Mouse (Mus musculus) lung, postnatal 4 days (tissue): ENCODE measurements at regions not wholly inside any gene's neighbourhood (a gene's known extent, or its start where the extent isn't known, plus 50 kb on each side); places are given as distances from the start of the nearest gene placed in this dataset.

Experiments
- DNase-seq, 2 experiments: peaks; one replicate each; pipeline ENCODE4 v3.0.0; 2021

DNA sequence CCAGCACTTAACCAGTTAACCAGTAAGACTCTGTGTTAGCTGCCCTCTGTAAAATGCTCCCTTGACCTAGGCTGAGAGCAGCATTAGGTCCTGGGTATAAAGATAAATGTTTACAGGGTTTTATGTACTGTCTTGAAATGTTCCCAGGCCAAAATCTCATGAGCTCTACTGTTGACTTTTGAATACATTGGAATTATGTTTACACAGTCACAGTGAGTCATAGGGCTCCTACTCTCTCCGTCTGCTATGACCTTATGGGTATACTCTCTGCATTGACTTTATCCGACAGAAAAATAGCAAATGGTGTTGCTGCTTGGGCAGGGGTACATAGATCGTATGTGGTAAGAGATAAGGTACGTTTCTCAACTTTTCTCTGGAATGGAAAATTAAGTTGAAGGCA, 596.8 kb upstream of the Zeb2 start:
- DNase-seq = no peak

DNA sequence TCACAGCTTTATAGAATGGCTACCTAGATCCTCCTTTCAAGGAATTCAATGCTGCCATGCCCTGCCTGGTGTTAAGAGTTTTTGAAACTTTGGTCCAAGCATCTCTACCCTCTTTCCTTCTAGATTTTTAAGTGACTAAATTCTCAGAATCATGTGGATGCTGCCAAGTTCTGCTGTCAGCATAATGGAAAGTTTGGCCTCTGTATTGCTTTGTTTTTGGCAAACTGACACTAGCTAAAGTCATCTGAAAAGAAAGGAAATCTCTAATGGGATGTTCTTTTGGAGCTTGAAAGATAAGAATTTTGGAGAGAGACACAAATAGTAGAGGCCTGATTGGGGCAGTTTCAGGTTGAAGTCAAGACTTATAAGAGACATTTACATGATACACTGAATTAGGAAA, 589.8 kb upstream of the Zeb2 start:
- no peak for DNase-seq

DNA sequence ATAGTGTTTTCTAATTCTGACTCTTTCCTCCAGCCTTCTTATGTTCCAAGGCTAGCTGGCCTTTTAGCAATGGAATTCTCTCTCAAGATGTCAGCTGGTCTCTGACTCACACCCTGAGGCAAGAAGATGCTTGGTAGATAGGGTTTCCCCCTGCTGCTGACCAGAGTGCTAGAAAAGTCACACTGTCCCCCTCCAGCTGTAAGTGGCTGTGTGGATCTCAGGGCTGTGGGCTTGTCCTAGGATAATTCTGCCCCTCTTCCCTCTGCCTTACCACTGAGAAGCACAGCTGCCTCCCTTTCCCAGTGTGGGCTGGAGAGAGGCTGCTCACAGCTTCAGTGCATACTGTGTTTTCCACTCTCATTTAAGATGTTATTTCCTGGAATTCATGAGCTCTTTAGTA, 585.3 kb upstream of the Zeb2 start:
- no peak for DNase-seq

DNA sequence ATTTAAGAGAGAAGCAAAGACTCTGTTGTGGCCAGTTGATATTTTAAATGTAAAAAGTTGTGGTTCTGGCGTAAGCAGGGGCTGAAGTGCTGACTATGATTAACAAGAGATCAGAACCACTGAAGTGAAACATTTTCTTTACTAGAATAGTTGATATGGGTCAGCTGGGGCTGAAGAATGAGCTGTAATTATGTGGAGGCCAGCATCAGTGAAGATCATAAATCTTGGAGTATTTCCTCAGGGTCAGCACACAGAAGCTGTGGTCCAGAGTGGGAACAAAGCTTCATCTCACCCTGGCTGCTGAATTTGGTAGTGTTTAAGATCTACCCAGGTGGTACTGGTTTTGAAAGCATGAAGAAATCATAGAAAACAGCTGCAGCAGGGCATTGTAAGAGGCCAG, 583.4 kb upstream of the Zeb2 start:
- no peak for DNase-seq

DNA sequence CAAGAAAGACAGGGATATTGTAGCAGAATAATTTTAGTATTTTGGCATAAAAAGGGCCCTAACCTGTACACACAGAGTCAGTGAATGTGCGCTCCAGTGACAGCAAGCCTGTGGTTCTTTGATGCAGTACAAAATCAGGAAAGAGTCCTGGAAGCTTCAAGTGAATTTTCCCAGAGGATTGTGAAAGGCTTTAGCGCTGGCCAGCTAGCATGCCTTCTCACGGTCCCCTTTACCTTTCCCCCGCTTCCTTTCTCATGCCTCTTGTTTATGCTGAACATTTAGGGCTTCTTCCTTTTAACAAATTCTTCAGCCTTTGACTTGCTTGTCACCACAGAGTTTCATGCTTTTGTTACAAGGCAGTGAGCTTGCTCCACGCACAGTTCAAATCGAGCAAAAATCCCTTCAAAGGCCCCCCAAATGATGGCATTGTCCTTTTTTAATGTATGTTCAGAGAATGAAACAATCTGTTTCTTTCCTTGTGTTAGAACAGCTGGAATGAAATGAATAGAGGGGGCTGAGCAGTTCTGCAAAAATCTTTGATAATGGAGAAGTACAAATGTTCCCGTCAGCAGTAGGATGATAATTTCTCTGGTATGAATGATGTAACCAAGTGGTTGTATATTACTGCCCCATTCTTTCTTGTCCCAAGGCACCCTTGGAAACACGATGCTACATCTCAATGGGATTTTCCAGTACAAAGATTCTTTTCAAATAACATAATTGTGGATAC, 576.3 kb upstream of the Zeb2 start:
- no peak for DNase-seq

DNA sequence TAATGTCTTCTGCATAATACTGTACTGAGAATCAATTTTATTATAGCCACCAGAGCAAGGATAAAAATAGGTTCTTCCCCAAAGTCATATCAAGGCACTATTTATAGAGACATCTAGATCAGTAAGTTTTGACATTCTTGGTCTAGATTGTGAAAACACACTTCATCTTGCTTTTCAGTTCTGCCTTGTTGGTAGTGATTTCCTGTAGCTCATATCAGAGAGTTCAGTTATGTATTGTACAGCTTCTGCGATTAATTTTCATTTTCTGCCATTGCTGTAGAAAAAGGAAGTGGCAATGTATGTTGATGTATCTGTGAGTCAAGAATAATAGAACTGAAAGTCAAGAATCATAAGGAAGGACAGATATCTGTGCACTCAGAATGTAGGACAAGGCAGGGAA, 575.6 kb upstream of the Zeb2 start:
- no peak for DNase-seq

DNA sequence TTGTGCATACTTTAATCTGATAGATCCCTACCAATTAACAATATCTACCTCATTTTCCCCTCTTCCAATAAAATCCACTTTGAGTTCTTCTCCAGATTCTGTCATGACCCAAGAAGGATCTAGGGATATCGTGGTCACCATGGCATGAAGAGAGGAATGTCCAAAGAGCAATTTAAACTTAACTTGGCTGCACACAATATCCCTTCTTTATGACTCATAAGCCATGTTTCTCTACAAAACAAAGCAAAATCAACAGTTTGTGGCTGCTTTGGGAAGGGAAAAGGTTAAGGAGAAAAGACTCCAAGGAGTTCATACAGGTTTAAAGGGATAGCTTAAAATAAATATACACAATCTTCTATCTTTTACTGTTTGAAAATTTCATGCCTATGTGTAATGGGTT, 571.8 kb upstream of the Zeb2 start:
- DNase-seq = no peak

DNA sequence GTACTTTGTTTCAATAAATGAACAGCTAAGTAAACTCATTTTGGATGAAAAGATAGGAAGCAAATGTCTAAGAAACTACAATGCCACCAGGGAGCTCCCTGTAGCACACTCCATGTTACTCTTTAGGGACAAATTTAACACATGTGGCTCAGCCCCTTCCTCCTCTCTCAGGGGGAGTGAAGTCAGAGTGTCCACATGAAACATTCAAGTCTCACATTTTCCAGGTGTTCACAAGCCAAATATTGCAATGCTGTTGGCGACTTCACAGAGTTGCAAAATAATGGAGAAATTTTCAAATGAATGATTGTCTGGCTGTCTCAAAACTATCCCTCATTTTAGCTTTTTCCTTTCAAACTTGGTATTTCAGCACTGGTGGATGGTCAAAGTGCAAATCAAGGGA, 564.1 kb upstream of the Zeb2 start:
- DNase-seq = no peak

DNA sequence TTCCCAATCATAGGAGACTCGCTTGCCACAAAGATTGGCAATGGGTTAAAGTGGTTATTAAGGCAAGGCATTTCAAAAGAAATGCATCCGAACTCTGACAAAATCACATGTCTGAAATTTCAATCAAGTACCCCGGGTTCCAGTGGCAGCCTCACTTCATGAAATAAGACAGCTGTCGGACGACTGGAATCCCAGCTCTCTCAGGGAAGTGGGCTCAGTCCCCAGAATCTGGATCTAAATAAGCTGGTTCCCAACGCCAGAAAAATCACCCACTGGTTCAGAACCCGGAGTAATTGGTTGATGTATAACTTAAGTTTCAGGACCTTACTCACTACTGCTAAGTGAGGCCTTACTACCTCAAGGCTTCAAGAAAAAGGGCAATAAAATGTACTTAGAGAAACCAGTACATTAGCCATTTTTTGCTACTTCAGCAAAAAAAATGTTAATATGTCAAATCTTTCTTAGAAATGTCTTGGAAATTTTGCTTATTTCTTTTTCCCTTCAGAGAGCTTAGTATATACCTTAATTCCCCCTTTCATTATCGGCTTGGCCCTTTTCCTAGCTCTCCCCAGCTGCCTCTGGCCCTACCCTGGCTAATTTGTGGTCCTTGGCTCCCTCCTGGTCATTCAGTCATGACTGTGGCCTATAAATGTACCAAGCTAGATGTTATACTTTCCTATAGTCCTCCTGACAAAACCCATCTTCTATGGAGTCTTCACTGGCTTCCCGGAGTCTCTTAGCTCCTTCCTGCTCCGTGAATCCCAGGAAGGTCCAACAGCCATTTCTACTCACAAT, 562.1 kb upstream of the Zeb2 start:
- DNase-seq = no peak

DNA sequence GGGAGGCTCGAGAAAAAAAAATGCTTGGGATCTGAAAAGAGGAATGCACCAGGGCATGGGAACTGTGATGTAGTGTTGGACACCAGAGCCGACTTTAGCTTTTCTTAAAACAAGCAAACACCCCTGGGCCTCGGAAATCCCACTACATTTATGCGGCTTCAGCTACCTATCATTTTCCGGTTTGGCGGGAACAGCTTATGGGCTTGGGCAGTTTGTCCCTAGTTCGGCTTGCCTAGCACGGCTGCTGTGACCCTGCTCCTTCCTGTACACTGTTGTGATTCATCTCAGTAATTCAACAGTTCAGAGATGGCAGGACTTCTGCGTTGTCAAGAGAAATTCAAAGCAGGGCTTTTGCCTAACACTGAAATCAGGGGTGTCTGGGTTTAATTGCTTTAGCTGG, 561.5 kb upstream of the Zeb2 start:
- DNase-seq = peak in 1 of 2 experiments; percentile 23

DNA sequence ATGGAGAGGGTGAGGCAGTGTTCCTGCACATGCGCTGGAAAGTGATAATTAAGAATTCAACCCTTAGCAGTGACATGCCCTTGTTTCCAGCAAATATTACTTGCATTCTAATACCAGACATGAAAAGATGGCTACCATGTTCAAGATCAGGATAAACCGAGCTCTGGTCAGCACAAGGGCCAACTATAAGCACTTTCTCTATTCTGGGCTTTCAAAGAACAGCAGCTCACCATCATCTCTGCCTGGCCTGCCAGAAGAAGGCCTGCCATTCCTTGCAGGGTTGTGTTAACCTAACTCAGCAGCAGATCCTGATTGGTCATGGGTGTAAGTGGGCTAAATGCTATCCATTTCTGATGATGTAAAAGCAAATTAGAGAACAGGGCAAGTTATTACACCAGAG, 558.6 kb upstream of the Zeb2 start:
- DNase-seq = no peak

DNA sequence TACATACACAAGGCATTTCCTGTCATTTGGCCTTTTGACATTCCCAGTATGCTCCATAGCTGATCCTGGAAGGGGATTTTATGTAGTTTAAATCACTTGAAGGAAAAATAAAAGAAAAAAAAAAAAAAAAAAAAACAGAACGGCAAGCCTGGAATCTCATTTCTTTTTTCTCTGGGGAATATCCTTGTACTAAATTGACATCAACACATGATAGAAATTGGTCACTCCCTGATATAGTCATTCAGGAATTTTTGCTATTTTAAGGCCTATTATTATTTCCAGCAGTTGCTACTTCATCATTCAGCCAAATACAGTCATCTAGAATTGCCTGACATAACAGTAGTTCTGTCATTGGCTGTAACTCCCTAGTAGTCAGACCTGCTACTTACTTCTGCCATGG, 538.8 kb upstream of the Zeb2 start:
- no peak for DNase-seq

DNA sequence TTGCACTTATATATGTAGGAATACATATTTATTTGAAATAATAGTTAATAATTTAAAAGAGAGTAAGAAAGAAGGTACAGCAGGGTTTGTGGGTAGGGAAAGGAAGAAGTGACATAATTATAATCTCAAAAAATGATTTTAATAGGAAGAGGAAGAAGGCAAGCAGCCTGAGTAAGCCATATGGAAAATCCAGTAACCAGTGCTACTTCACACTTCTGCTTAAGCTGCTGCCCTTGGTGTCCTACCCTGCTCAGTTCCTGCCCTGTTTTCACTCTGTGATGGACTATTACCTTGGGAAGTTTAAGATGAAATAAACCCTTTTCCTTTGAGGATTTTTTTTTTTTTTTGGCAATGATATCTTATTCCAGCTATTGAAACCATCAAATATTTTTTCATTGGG, 537.5 kb upstream of the Zeb2 start:
- DNase-seq = no peak

DNA sequence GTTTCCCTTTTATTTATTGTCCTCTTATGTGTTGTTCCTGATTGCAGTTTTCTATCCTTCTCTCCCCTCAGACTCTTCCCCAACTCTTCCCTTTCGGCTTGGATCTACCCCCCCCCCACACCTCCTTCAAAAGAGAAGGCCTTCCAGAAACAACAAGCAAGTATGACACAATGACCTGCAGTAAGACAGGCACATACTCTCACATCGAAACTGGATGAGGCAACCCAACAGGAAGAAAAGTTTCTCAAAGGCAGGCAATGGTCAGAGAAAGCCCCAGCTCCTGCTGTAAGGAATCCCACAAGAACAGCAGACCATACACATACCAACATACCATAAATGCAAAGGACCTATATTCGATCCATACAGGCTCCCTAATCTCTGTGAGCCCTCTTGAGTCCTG, 535.8 kb upstream of the Zeb2 start:
- no peak for DNase-seq

DNA sequence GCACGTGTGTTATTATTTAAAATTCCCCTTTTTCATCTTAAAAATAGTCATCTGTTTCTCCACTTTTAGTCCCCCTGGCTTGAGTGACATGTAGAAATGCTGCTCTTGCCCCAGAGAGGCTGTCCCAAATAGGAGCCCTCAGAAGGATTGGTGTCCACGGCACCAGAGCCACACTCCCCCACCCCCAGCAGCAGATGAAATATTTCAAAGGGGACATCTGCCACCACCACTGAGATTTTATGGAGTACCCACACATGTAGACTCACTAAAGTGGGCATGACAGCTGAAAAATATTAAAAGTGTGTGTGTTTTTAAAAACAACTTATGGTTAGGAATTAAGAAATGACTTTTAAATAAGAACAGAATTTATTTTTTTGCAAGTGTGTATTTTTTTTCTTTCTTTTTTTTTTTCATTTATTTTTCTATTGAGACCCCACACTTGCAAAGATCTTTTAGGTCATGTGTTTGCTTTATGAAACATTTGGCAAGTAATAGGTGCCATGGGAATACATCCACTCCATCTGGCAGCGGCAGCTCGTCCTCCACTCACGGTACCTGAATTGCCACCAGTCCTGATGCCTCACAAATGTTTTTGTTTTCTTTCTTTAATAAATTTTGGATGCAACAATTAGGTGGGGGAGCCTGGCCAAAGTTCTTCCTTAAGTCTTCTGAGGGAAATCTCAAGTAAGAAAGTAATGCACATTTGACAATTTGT, 533.2 kb upstream of the Zeb2 start:
- no peak for DNase-seq

DNA sequence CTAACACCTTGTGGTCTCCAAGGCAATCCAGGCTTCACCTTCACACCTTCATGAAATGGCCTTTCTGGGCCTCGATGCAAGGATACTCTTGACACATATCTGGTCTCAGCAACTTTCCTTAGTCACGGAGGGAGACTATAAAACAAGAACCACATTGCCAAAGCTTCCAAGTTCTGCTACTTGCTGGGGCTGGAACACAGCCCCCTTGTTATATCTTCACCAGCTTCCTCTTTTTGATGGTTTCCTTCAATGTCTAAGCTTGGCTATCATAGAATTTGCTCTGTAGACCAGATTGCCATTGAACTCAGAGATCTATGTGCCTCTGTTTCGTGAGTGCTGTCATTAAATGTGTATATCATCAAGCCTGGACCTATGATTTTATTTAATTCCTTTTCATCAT, 530.7 kb upstream of the Zeb2 start:
- DNase-seq = no peak

DNA sequence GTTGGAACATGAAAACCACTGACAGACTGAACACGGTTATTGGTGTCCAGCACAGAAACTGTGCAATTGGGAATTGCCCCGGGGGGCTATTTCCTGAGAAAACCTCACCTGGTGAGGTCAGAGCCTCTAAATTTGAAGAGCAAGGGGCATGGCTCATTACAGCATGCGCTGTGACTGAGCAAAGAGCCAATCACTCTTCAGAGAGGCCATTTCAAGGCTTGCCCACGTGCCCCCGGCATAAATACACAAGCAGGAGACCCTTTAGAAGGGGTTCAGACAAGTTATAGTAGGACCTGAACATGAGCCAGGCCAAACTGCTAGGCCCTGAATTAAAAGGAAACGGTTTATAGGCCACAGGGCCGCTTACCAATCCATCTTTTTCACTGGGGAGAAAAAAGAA, 512.9 kb upstream of the Zeb2 start:
- DNase-seq = no peak

DNA sequence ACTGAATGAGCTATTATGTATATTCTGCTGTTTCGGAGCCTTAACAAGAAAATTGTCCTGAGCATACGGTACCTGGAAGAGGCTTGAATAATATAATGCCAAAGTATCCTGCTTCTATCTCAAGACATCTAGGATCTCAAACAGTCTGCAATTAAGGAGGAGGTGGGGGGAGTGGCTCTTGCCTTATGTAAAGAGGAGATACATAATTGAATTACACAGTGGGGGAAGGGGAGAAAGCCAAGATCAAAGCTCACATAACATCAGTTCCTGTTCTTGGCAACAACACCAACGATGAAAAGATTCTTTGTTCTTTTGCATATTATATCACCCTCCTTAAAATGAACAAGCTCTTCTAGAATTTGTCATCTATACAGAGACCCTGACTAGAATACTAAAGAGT, 512.4 kb upstream of the Zeb2 start:
- no peak for DNase-seq

DNA sequence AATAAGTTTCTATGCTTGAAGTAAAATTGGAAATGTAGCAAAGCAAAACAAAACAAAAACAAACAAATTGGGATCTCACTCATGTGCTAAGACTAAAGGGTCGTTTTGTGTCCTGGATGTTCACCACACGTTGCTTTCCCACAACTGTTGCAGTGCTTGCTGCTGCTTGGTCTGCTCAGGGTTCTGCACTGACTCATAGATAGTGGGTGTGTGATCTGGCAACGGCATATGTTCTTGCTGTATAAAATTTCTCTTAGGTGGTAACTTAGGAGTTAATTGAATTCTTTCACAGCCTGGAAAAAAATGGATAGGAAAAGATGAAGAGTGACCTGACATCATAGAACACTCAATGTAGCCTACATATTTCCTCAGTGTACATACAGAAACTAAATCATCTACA, 505.9 kb upstream of the Zeb2 start:
- no peak for DNase-seq

DNA sequence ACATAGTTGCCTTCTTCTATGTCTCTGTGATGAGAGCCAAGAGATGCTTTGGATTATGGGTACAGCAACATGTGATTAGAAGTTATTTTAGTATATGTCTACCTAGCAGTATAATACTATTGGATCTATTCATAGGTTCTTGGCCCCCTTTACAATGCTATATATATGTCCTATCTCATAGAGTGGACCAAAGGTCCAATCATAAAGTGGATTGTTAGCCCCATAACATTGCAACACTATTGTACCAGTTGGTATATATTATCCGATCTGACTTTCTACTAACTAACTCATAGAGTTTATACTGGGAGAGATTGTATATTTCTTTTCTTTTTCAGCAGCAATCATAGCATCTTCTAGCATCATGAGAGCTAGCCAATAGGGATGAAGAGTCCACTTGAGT, 491.7 kb upstream of the Zeb2 start:
- no peak for DNase-seq

DNA sequence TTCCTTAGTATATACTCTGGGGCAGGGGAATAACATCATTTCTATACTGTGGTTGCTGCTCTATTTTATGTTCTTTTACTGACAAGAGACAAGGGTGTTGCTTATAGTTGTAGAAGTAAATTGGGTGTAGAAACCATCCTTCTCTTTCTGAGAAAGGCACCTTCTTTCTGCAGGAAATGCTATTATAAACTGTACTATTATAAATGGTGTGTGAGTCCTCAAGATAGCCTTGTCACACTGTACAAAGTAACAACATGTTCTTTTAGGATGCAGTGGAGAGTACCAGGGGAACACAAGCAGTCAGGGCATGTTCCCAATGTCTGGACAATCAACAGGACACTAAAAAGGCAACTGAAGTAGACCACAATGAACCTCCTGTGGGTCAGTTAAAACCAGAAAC, 490.2 kb upstream of the Zeb2 start:
- no peak for DNase-seq

DNA sequence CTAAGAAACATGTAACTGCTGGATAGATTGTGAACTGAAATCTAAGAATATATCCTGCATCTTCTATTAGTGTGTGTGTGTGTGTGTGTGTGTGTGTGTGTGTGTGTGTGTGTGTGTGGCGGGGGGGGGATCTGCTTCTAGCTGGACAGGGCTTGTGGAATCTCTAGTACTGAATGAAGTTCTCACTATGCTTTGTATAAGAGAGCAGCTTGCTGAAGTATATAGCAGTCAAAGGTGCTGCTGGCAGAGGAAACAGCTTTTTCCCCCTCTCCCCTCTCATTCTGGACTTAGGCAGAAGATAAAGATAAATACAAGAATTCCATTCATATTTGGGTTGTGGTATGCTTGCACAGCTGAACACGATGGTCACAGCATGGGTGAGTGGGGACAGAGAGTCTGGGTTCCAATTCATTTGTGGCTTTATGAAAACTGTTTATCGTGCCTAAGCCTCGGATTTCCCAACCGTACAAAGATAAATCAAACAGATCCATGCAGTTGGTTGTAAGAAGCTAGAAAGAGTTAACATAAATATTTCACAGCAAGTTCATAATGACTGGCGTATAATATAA, 484.2 kb upstream of the Zeb2 start:
- peak in 1 of 2 experiments; percentile 27 for DNase-seq

DNA sequence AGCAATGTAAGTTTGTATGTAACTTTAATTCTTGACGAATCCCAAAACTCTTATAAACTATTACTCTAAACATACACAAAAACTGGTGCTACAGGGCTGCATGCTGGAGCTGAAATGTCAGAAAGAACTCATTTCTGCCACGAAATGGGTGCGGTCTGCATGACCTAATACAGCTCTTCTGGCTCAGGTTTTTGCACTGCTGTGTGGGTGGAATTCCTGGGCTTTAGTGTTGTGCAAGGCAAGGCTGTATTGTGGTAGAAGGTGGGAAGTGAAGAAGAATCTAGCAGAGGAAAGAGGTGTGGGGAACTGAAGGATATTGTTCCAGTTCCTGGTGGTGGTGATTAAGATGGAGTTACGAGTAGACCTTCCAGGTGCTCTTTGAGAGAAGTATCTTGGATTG, 476.6 kb upstream of the Zeb2 start:
- DNase-seq = no peak

DNA sequence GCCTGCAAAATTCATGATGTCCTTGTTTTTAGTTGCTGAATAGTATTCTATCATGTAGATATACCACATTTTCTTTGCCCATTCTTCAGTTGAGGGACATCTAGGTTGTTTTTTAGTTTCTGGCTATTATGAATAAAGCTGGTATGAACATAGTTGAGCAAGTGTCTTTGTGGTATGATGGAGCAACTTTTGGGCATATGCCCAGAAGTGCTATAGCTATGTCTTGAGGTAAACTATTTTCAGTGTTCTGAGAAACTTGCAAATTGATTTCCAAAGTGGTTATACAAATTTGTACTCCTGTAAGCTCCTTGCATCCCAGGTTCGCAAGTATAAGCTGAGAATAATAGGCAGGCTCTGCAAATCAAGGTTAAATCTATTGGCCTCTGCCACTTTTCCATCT, 473.8 kb upstream of the Zeb2 start:
- DNase-seq = no peak
